Mouse (Mus musculus) heart, postnatal 36 days (tissue): ENCODE data around the gene Gm49387. TPM values are rescaled to one million over a fixed set of nuclear protein-coding genes. Genes with fewer than 3 reads are reported as not detected.
A peak's percentile ranks its signal among the peaks of the same experiment; 100 is the strongest.

ENCODE experiments used
- DNase-seq, 2 experiments: peaks; one replicate each; pipeline ENCODE4 v3.0.0; 2021 to 2022
- intact Hi-C: fragments of 180-260 bp; cut with DNase I; formaldehyde crosslinking; loops from one replicate; pipeline ENCODE4 v1.15.1; 2025
- total RNA-seq, 2 experiments: library from RNA; stranded (reverse); gene quantifications; 2 replicates each; pipeline ENCODE4 v1.2.3; 2021

The Gm49387 gene
- 1 to 10 TPM in 1 of 2 experiments, under 1 TPM in 1; 0.33 to 1.7 TPM for total RNA-seq

DNA sequence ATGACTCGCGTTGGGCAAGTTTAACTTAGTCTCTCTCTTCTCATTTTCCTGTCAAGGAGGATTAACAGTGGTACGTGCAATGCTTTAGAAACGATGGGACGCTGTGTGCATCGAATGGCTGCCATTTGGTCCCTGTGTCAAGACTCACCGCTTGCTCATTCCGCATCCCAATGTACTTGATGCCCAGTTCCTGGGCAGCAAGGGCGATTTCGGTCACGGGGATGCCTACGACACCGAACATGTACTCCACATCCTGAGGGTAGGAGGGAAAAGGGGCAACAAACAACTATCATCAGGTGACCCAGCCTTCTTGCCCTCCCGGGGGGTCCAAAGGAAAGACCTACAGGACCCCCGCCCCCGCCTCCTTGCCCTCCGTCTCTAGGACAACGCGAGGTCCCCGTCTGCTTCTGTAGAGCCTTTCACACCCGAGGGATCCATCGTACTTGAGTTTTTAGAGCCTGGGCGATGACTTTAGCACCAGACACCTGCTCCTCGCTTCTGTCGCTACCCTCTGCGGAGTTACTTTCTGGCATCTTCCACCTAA, at the start of gene Gm49387:
TSS of gene Gm49387 (minus strand) at position 533 of the 544 bp plus-strand sequence.
- intact Hi-C loops: loop anchor here (5.0 kb wide), 1 partner anchor 442 kb away; no protein-coding TSS in a partner anchor
- no peak for DNase-seq

DNA sequence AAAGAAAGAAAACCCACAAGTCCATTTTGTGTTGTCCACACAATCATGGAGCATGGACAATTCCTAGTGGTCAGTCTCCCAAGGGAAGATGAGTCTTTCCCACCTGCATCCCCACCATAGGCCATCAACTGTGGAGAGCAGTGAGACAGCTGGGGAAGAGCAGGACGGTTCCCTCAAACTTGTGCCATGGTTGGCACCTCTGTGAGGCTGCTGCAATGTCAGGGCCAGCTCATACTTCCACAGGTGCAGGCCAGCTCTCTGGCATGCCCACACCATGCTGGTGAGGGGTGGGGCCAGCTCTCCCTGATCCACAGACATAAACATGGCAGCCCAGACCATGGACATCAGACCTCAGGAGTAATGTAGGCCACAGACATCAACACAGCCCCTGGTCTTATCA, 45.6 kb upstream of the Gm49387 start:
- intact Hi-C loops: no loop called here

DNA sequence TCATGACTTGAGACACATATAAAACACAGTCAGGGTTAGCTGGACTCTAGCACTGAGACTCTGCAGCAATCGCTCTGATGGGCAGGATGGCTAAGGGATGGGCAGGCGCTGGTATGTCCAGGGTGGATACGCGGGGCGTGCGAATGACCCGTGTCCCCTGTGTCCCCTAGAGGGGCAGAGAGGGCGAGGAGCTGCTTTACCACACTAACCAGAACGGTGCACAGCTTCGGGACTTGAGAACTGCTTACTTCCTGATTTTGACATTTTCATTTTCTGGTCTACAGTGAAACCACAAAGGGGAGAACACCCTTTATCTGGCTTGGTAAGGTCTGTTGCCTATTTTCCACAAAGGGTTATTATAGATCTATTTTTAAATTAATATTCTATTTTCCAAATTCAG, 45.0 kb upstream of the Gm49387 start:
- intact Hi-C loops: no loop called here

More for the DNA sequence above, 45.6 kb upstream of the Gm49387 start:
- no peak for DNase-seq

DNA sequence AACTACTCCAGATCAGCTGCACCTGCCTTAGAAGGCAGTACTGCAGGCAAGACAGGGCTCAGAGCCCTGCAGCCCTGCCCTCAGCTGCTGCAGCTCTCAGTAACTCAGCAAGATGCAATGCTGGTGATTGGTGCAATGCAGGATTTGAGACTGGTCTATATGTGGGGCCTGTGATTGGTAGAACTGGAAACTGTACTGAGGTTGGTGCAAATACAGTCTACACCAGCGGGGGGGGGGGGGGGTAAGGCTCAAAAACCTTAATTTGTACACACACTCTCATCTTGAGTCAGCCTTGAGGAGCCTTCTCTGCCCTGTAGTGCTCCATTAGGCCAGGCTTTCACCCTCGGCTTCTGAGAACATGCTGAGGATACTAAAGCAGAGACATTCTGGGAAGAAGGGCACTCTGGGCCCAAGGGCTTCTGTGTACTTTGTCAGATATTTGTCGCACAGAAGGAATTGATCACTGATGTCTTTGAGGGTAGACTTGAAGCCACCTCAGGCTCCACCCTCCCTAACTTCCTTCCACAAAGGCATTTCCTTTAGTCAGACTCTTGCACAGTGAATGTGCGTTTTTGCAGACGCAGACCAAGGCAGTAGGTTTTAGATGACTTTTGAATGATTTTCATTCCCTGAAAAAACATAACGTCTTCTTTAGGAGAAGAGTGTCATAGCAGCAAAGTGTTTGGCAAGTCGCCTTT, 43.8 kb upstream of the Gm49387 start:
- no peak for DNase-seq
- intact Hi-C loops: no loop called here

More for the DNA sequence above, 45.0 kb upstream of the Gm49387 start:
- no peak for DNase-seq

DNA sequence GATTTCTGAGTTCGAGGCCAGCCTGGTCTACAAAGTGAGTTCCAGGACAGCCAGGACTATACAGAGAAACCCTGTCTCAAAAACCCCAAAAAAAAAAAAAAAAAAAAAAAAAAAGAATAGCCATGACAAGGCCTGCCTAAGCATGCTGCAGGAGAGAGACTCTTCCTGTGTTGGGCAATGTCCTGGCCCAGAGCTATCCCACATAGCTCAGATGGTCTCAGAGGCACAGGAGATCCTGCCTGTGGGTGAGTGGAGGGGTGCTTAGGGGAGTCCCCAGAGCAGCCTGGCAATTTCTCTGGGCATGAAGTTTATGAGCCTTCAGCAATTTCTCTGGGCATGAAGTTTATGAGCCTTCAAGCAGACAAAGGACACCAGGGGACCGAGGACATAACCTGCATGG, 42.9 kb upstream of the Gm49387 start:
- intact Hi-C loops: no loop called here
- no peak for DNase-seq

DNA sequence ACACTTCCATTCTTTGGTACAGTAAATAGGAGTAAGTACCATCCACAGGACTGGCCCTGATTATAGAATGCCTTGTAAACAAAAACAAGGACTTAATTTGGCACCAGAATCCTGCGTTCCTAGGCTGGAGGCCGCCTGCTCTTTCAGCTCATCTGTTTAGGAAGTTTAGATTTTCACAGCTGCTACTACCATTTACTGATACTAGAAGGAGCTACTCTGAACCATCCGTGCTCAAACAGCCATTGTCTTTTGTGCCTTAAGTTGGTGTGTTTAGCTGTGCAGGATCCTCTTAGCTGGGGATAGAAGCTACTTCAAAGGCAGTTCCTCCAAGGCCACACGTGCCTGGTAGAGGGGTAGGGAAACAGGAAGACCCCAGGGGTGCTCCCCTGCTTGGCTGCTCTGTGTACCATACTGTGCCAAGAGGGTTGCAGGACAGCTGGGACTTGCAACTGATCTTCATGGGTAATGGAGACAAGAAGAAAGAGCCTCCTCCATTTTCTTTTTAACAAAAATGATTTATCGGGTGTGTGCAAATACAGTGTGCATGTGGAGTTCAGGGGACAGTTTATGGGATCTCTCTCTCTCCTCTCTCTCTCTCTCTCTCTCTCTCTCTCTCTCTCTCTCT, 41.4 kb upstream of the Gm49387 start:
- intact Hi-C loops: no loop called here
- no peak for DNase-seq

DNA sequence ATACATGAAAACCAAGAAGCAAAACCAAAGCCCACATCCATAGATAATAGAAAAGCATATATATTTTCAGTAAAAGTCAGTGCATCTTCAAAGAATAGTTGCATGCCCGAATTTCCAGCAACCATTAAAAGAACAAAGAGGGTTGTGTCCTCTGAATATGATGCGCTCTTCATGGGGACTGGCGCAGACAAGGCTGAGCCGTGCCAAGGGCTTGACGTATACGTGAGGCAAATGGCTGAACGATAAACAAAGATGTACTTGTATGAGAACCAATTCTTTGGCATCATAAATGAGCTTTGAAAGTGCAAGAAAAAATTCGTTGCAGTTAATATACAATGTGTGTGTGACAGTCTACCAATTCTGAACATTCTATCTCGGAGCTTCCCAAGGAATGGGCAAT, 40.6 kb upstream of the Gm49387 start:
- intact Hi-C loops: no loop called here
- no peak for DNase-seq

DNA sequence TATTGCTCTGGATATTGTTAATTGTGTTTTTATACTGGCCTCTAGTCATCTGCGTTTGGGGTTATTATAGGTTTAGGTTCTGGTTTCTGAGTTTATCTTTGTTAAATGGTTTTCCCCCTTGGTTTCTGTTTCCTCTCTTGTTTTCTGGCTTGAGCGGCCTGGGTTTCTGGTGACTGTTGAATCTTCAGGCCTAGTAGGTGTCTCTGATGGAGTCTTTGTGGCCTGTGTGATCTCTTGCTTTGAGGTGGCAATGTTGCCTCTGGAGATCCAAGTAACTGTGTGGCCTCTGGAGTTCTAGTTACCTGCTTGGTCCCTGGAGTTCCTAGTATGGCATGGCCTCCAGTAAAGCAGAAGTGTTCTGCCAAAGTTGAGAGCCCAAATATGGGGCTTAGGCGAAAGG, 40.0 kb upstream of the Gm49387 start:
- no peak for DNase-seq
- intact Hi-C loops: no loop called here

DNA sequence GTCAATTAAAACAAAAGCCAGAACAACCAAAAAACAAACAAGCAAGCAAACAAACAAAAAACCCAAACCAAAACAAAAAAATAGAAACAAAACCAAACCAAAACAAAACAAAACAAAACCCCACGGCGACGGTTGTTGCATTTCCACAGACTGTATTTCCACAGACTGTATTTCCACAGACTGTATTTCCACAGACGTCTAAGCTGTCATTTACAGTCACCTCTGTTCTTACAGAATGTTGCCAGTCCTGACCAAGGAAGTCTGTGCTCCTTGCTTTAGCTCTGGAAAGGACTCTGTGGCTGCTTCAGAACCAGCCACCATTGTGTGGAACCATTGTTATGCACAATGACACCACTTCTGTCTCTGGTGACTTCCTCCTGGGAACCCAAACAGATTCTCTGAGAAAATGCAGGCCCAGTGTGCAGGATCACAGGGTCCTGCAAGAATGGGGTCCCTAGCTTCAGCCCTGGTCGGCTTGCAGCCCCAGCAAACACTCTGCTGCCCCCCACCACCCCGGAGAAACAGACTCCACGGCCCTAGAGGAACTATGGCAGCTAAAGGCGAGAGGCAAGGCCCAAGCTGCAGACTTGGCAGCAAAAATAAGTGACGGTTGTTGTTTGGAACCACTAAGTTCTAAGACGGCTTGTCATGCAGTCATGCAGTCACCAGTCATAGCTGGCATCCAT, 31.1 kb upstream of the Gm49387 start:
- intact Hi-C loops: no loop called here
- no peak for DNase-seq

DNA sequence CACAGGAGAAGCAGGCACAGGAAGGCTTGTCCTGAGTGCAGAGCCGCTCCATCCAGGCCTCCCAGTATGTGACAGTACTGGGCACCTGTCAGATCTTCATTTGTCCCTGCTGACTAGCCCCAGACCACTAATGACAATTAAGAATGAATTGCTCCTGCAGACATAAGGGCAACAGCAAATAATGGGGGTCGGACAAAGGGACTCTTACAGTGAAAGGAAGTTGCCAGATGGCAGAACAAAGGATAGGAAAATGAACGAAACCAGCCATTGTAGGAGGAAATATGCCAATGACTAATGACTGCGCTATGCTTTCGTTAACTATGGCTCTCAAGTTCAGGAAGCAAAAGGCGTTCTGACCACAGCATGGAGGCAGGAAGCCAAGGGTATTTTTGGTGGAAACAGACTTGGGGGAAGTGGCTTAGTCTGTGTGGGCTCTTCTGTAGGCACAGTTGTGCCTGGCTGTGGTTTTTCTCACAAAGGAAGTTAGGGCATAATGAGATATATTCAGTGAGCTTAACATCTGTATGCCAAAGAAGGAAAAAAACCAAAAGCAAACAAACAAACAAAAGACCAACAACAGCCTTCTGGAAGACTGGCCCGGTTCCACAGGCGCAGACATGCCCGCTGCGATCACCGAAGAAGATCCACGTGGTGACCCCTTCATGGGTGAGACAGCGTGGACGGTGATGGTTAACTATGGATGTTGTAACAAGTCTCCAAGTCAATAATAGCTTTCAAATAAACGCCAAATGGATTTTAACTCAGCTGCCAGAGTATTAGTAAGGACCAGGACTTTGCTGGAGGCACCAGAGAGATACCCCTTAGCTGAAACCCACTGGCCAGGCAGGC, 29.2 kb upstream of the Gm49387 start:
- peak in 1 of 2 experiments; percentile 61 for DNase-seq
- intact Hi-C loops: no loop called here

DNA sequence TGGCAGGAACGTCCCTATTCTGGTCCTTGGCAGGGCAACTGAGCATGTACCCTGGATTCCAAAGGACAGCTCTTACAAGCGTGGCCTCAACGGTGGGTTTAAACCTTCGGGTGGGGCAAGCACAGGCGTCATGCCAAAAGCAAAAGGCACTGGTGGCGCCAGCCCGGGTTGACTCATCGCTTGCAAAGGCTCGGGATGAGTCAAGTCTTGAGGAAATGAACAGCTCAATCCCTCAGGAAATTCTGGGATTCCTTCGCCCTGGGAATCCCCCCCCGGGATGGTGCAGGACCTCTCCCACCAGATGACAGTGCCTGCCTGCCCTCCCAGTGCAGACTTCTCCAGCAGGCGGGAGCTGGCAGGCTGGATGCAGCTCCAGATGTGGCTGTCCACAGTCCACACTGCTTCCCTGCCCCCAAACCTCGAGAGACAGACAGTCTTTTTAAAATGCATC, 28.5 kb upstream of the Gm49387 start:
- DNase-seq: peak; percentile 73 to 84
- intact Hi-C loops: no loop called here

DNA sequence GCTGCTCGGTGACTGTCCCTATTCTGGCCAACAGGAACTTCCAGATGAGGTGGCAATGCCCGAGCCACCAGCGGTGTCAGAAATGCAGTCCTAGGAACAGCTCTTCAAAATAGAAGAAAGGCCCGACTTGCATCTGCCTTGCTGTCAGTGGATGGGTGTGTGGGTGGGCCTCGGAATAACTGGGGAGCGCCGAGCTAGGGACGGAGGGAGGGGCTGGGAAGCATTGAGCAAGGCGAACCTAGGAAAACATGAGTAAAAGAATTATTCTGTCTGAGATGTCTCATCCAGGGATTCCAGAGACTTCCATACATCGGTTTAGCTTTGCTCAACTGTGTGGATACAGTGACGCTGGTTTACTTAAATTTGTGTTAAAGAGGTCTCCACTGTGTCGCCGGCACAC, 27.6 kb upstream of the Gm49387 start:
- DNase-seq: no peak
- intact Hi-C loops: no loop called here

DNA sequence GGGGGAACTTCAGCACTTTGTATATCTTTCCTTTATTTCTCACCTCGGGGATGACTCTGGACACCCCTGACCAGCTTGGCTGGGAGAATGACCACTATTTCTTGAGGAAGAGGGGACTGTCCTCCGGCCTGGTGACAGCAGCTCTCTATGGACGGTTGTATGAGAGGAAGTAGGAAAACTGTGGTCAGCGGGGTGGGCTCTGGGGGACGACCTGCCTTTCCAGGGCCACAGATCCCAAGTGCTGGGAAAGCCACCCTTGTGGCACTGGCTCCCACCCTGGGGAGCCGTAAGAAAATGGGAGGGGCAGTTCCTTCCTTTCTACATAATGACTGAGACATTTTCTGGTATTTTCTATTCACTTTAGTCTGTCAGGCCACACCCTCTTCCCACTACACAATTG, 27.1 kb upstream of the Gm49387 start:
- DNase-seq: no peak
- intact Hi-C loops: no loop called here

DNA sequence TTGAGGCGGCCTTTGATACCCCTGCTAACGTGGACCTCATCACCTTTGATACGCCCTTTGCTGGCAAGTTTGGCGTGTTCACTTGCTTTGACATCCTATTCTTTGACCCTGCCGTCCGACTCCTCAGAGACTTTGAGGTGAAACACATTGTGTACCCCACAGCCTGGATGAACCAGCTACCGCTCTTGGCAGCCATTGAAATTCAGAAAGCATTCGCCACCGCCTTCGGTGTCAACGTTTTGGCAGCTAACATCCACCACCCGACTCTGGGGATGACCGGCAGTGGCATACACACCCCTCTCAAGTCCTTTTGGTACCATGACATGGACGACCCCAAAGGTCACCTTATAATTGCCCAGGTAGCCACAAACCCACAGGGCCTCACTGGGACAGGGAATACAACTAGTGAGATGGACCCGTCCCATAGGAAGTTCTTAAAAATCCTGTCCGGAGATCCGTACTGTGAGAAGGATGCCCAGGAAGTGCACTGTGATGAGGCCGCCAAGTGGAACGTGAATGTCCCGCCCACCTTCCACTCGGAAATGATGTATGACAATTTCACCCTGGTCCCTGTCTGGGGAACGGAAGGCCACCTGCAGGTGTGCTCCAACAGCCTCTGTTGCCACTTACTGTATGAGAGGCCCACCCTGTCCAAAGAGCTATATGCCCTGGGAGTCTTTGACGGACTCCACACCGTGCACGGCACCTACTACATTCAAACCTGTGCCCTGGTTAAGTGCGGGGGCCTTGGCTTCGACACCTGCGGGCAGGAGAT, 26.4 kb upstream of the Gm49387 start:
- no peak for DNase-seq

DNA sequence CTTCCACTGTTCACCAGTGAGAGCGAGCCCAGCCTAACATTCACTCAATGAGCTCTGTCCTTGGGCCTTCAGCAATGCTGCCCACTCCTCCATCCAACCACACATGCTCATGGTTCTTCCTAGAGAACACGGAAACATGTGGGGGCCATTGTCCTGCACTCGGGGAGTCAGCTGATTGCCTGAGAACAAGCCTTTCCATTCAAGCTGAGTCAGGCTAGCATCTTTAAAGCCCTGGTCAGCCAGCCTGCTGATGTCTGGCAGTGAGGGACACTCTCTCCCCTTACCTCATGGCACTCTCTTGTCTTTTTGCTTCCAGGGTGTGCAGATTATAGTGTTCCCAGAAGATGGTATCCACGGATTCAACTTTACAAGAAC, 24.9 kb upstream of the Gm49387 start:
- intact Hi-C loops: no loop called here
- DNase-seq: no peak

More for the DNA sequence above, 26.4 kb upstream of the Gm49387 start:
- intact Hi-C loops: no loop called here

DNA sequence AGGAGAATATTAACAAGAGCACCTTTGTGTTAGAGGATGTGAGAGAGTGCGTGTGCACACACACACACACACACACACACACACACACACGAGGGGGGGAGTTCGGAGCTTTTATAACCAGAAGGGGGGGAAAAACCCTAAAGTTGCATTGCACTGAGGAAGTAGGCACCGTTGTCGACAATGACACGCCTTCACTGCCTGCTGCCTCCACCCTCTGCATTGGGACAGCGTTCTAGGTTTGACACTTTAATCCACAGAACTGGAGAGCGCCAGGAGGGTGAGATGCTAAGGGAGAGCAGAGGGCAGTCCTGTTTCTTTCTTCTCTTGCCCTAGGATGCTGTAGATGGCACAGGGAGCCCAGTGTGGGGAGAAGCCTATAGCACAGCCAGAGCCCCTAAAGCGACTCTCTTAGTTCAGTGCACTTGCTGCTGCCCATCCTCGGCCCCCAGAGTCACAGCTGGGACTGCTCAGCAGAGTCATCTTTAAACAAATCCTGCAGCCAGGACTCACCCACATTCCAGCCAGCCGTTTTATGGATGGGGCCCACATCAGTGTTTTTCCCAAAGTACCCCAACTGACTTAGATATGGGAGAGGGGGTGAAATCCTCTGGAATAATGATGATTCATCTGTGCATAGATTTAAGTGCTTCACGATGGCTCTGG, 24.4 kb upstream of the Gm49387 start:
- no peak for DNase-seq
- intact Hi-C loops: no loop called here

DNA sequence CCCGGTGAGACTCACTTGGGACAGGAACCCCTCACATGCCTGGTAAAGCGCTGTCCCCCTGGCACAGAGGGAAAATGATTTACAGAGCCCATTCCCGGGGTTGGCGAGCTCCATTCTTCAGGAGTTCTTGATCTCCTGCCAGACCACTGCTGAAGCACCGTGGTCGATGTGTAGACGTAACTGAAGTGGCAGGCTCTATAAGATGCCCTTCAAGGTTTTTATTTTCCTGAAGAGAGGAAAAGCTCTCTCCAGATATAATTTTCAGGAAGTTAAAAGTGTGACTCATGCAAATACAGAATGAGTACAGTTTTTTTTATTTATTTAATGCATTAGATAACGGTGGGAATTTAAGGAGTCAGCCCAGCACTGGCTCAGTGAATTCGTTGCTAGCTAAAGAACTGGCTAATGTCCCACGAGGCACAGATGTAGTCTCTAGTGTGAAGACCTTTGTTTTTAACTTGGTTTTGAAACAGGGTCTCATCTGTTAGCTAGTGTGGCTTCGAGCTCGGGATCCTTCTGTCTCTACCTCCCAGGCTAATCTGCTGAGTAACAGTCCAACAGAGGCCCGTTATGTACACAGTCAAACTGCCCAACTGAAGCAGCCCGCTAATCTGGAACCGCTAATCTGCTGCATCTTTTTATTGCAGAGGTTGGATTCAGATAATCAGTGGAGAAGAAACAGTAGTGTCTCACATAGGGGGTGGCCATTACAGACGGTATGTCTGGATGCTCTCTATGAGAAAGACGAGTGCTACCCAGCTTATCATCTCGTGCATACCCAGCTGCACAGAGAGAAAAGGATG, 23.6 kb upstream of the Gm49387 start:
- no peak for DNase-seq
- intact Hi-C loops: no loop called here

DNA sequence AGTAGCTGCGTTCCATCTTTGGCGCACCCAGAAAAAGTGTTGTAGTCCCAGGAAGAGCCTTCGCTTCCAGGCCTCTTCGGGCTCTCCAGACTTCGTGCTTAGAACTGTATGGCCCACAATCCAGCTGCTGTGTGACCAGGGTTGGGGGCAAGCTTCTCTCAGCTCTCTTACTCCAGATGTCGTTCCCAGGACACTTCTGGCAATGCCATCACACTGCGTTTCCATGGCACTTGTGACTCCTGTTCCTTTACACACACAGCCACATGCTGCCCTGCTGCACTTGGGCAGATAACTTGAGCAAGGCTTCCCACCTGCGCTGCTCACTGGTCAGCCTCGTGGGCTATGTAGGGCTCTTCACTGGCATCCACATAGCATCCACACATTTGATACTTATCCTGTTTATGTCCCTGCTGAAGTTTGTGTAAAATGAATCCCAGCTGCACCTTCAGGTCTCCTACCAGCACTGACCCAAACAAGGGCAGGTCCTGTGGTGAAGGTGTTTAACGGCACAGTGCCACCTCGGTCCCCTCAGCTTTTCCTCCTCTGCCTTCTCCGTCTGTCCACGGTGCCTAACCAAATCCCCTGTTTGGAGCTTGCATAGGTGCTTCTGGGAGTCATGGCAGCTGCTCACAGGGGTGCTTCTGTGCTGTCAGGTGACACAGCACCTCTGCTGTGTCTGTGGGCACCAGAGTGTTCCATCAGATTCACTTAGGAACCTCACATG, 22.9 kb upstream of the Gm49387 start:
- intact Hi-C loops: no loop called here
- DNase-seq: no peak
